Mouse (Mus musculus) frontal cortex, adult (tissue): ENCODE data around the gene Hoxa5.

Experiments
- ATAC-seq: cut with Nextera tagmentation; 2 replicates; pipeline ENCODE4 v1.9.2; 2017; ENCODE audit warnings: mild to moderate bottlenecking, moderate library complexity, mixed read lengths; ENCODE audit not compliant: low TSS enrichment

Hoxa5 gene

GRCm38 (mm10) chr6:52226569-52227257 lies 22.3 kb upstream of the Hoxa5 start:
- ATAC-seq, result no peak

GRCm38 (mm10) chr6:52225612-52226568 lies 21.5 kb upstream of the Hoxa5 start:
- ATAC-seq, result no peak

- ATAC-seq, result no peak
These were observed 20.7 kb upstream of the Hoxa5 start for GRCm38 (mm10) chr6:52224895-52225611.

GRCm38 (mm10) chr6:52223939-52224760 lies 19.8 kb upstream of the Hoxa5 start:
- ATAC-seq, result no peak

- ATAC-seq, result no peak
These were observed 18.3 kb upstream of the Hoxa5 start for GRCm38 (mm10) chr6:52222729-52223128.

GRCm38 (mm10) chr6:52221993-52222685 lies 17.8 kb upstream of the Hoxa5 start:
- ATAC-seq, result no peak

GRCm38 (mm10) chr6:52221337-52221992 lies 17.1 kb upstream of the Hoxa5 start, which contains the start of gene Hoxa7:
Gene Hoxa7, minus strand, starts transcription at chr6:52221854.
- ATAC-seq, result peak; percentile 78

GRCm38 (mm10) chr6:52220865-52221310 lies 16.5 kb upstream of the Hoxa5 start:
- ATAC-seq, result no peak

- no peak for ATAC-seq
These were observed 15.8 kb upstream of the Hoxa5 start for GRCm38 (mm10) chr6:52220003-52220864.

- no peak for ATAC-seq
These were observed 15.0 kb upstream of the Hoxa5 start for GRCm38 (mm10) chr6:52219234-52219942.

- no peak for ATAC-seq
These were observed 14.3 kb upstream of the Hoxa5 start for GRCm38 (mm10) chr6:52218643-52219215.

GRCm38 (mm10) chr6:52217895-52218642 lies 13.7 kb upstream of the Hoxa5 start:
- ATAC-seq, result no peak

GRCm38 (mm10) chr6:52217459-52217768 lies 13.0 kb upstream of the Hoxa5 start:
- ATAC-seq, result no peak

GRCm38 (mm10) chr6:52216691-52217458 lies 12.5 kb upstream of the Hoxa5 start:
- no peak for ATAC-seq

- ATAC-seq, result no peak
These were observed 11.6 kb upstream of the Hoxa5 start for GRCm38 (mm10) chr6:52215771-52216535.

GRCm38 (mm10) chr6:52215070-52215469 lies 10.7 kb upstream of the Hoxa5 start:
- no peak for ATAC-seq
